Mouse (Mus musculus): ENCODE measurements around the gene Vsig10l. TPM values are rescaled to one million over a fixed set of nuclear protein-coding genes. Genes with fewer than 3 reads are reported as not detected.

The Vsig10l gene
- polyA plus RNA-seq, 1 experiment: 10.9 TPM

DNA sequence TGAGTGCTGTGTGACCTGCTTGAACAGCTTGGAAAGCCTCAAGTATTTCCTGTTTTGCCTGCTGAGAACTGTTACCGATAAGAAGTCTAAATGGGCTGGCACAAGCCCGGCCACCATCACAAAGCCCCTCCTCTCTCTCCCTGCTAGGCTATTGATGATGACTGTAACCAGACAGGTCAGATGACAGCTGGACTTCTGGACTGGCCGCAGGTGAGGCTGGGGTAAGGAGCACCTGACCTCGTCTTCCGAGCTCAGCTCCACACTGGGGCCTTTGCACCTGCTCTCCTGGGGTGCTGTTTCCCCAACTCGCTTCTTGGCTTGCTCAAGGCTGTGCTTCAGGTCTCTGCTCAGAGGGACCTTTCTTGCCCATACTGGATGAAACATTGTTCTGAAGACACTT lies 8.6 kb upstream of the Vsig10l start:
- H3K4me1 ChIP-seq (ENCODE audit: control insufficient read depth, insufficient read depth, low read length): no peaks in the 10 kb centered on the region
- no peaks in the 10 kb centered on the region for H3K27me3 ChIP-seq (ENCODE audit: control insufficient read depth, insufficient read depth, low read length)
- TF ChIP-seq CTCF (IDR thresholded peaks at IDR 0.05; ENCODE audit: control insufficient read depth, insufficient read depth, insufficient replicate concordance, low read depth, low read length) (no peak), POLR2A (IDR thresholded peaks at IDR 0.05; ENCODE audit: control insufficient read depth, low read depth, low read length) (no peak)
- no peak overlapping the region for H3K4me3 ChIP-seq (ENCODE audit: control insufficient read depth, low read depth, low read length)
- no peak overlapping the region for H3K27ac ChIP-seq (ENCODE audit: control insufficient read depth, insufficient read depth, low read depth, low read length)
- no peaks in the 10 kb centered on the region for H3K36me3 ChIP-seq (ENCODE audit: control insufficient read depth, insufficient read depth, low read length)

- H3K36me3 ChIP-seq (ENCODE audit: control insufficient read depth, insufficient read depth, low read length): no peaks in the 10 kb centered on the region
- H3K27me3 ChIP-seq (ENCODE audit: control insufficient read depth, insufficient read depth, low read length): no peaks in the 10 kb centered on the region
- H3K4me3 ChIP-seq (ENCODE audit: control insufficient read depth, low read depth, low read length): no peak overlapping the region
- no peak for TF ChIP-seq POLR2A (IDR thresholded peaks at IDR 0.05; ENCODE audit: control insufficient read depth, low read depth, low read length)
- TF ChIP-seq CTCF (IDR thresholded peaks at IDR 0.05; ENCODE audit: control insufficient read depth, insufficient read depth, insufficient replicate concordance, low read depth, low read length): no peak
- peaks cover 16% of the 10 kb centered on the region for H3K4me1 ChIP-seq (ENCODE audit: control insufficient read depth, insufficient read depth, low read length)
- no peak overlapping the region for H3K27ac ChIP-seq (ENCODE audit: control insufficient read depth, insufficient read depth, low read depth, low read length)
Observed at GRCm38 (mm10) chr7:43463976-43464375, 1.0 kb downstream of the Vsig10l start.

DNA sequence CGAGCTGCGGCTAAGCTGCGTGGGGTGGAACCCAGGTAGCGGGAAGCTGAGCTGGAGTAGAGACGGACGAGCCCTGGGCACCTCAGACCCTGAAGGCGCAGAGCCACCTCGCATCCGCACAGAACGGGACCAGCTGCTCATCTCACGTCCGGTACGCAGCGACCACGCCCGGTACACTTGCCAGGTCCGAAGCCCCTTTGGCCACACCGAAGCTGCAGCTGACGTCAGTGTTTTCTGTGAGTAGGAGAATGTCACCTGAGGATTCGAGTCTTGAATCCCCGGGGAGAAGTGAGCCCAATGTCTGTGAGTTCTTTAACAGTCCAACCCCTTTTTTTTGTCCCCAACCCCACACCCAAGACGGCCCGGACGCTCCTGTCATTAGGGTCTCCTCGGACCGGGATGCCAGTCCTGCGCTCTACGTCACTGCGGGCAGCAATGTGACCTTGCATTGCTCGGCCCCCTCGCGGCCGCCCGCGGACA lies 2.0 kb downstream of the Vsig10l start:
- TF ChIP-seq CTCF (IDR thresholded peaks at IDR 0.05; ENCODE audit: control insufficient read depth, insufficient read depth, insufficient replicate concordance, low read depth, low read length): no peak
- no peak for TF ChIP-seq POLR2A (IDR thresholded peaks at IDR 0.05; ENCODE audit: control insufficient read depth, low read depth, low read length)
- Histone ChIP-seq H3K27me3 (ENCODE audit: control insufficient read depth, insufficient read depth, low read length) (no peaks in the 10 kb centered on the region), H3K27ac (ENCODE audit: control insufficient read depth, insufficient read depth, low read depth, low read length) (no peak overlapping the region), H3K4me1 (ENCODE audit: control insufficient read depth, insufficient read depth, low read length) (peaks cover 16% of the 10 kb centered on the region), H3K36me3 (ENCODE audit: control insufficient read depth, insufficient read depth, low read length) (no peaks in the 10 kb centered on the region), H3K4me3 (ENCODE audit: control insufficient read depth, low read depth, low read length) (peak overlapping the region; percentile 81)

DNA sequence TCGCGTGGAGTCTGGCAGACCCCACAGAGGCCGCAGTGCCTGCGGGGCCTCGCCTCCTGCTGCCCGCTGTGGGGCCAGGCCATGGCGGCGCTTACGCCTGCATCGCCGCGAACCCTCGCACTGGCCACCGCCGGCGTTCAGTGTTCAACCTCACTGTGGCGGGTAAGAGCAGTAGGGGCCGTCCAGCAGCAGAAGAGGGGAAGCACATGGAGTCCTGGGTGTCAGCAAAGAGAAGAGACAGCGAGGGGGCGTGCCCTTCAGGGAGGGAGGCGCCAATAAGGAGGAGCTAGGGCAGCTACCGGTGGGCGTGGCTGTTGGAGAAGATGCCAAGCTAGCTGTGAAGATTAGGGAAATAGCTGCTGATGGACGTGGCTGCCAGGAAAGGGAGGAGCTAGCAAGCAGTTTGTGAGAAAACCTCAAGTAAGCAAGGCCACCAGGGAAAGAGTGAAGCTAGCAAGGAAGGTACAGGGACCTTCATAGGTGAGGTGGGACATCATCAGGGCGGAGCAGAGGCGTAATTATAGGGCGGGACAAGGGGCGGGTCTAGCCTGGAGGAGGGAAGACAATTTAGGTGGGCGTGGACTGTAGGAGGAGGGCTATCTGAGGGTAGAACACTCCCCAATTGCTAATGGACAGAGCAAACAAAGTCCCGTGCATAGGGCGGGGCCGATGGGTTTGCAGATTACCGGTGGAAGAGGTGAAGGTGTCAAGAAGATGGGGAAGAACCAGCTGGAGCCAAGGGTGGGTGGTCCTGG lies 2.6 kb downstream of the Vsig10l start:
- no peak overlapping the region for H3K27ac ChIP-seq (ENCODE audit: control insufficient read depth, insufficient read depth, low read depth, low read length)
- TF ChIP-seq POLR2A (IDR thresholded peaks at IDR 0.05; ENCODE audit: control insufficient read depth, low read depth, low read length): no peak
- TF ChIP-seq CTCF (IDR thresholded peaks at IDR 0.05; ENCODE audit: control insufficient read depth, insufficient read depth, insufficient replicate concordance, low read depth, low read length): no peak
- peaks cover 16% of the 10 kb centered on the region for H3K4me1 ChIP-seq (ENCODE audit: control insufficient read depth, insufficient read depth, low read length)
- no peaks in the 10 kb centered on the region for H3K36me3 ChIP-seq (ENCODE audit: control insufficient read depth, insufficient read depth, low read length)
- no peaks in the 10 kb centered on the region for H3K27me3 ChIP-seq (ENCODE audit: control insufficient read depth, insufficient read depth, low read length)
- peak overlapping the region; percentile 81 for H3K4me3 ChIP-seq (ENCODE audit: control insufficient read depth, low read depth, low read length)

DNA sequence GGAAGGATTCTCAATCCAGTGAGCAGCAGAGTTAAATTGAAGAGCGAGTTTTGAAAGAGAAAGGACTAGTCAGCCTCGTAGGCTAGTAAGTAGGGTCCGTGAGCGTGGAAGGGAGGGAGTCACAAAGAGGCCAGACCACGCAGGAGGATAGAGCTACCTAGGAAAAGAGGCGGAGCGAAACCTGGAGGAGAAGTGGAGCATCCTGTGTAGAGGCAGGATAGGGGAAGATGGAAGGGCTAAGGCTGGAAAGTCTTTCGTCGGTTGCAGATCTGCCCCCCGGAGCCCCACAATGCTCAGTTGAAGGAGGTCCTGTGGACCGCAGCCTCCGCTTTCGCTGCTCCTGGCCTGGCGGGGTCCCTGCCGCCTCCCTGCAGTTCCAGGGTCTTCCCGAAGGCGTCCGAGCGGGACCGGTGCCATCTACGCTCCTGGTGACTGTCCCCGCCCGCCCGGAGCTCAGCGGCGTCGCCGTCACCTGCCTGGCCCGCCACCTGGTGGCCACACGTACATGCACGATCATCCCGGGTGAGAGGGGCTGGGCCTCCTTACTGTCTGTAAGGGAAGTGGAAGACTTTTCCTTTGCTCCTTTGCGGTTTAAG lies 3.2 kb downstream of the Vsig10l start:
- no peaks in the 10 kb centered on the region for H3K27me3 ChIP-seq (ENCODE audit: control insufficient read depth, insufficient read depth, low read length)
- peak overlapping the region; percentile 81 for H3K4me3 ChIP-seq (ENCODE audit: control insufficient read depth, low read depth, low read length)
- no peaks in the 10 kb centered on the region for H3K36me3 ChIP-seq (ENCODE audit: control insufficient read depth, insufficient read depth, low read length)
- no peak overlapping the region for H3K27ac ChIP-seq (ENCODE audit: control insufficient read depth, insufficient read depth, low read depth, low read length)
- H3K4me1 ChIP-seq (ENCODE audit: control insufficient read depth, insufficient read depth, low read length): peaks cover 16% of the 10 kb centered on the region
- TF ChIP-seq POLR2A (IDR thresholded peaks at IDR 0.05; ENCODE audit: control insufficient read depth, low read depth, low read length) (no peak), CTCF (IDR thresholded peaks at IDR 0.05; ENCODE audit: control insufficient read depth, insufficient read depth, insufficient replicate concordance, low read depth, low read length) (peak; percentile 64)

DNA sequence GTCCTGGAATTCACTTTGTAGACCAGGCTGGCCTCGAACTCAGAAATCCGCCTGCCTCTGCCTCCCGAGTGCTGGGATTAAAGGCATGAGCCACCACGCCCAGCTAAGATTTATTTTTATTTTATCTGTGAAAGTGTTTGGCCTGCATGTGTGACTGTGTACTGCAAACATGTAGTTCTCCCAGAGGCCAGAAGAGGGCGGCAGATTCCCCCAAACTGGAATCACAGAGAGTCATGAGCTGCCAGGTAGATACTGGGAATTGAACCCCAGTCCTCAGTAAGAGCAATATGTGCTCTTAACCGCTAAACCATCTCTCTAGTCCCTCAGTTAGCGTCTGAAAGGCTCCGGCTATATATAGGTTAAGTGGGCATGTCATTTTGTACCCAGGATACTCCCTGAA lies 7.4 kb downstream of the Vsig10l start:
- Histone ChIP-seq H3K27ac (ENCODE audit: control insufficient read depth, insufficient read depth, low read depth, low read length) (no peak overlapping the region), H3K4me1 (ENCODE audit: control insufficient read depth, insufficient read depth, low read length) (peaks cover 9% of the 10 kb centered on the region), H3K36me3 (ENCODE audit: control insufficient read depth, insufficient read depth, low read length) (no peaks in the 10 kb centered on the region), H3K4me3 (ENCODE audit: control insufficient read depth, low read depth, low read length) (no peak overlapping the region), H3K27me3 (ENCODE audit: control insufficient read depth, insufficient read depth, low read length) (no peaks in the 10 kb centered on the region)
- TF ChIP-seq POLR2A (IDR thresholded peaks at IDR 0.05; ENCODE audit: control insufficient read depth, low read depth, low read length) (no peak), CTCF (IDR thresholded peaks at IDR 0.05; ENCODE audit: control insufficient read depth, insufficient read depth, insufficient replicate concordance, low read depth, low read length) (peak; percentile 52; the same call in 1 of the 2 replicates)

DNA sequence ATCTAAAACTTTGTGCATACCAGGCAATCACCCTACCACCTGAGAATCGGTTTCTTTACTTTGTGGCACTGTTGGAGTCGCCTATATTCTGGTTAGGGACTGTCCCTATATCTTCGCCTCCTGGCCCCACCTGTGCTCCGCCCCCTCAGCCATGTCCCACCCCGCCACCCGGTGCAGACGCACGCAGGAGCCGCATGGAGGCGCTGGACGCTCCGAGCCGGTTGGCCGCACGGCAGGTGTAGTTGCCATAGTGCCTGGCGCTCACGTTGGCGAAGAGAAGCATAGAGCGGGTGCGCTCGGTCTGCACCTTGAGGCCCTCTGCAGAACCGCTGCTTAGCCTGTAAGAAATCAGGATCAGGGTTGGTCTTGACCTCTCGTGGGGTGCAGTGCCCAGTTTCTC lies 12.8 kb downstream of the Vsig10l start:
- H3K4me3 ChIP-seq (ENCODE audit: control insufficient read depth, low read depth, low read length): no peak overlapping the region

More for the DNA sequence above, 12.8 kb downstream of the Vsig10l start:
- TF ChIP-seq CTCF (IDR thresholded peaks at IDR 0.05; ENCODE audit: control insufficient read depth, insufficient read depth, insufficient replicate concordance, low read depth, low read length) (no peak), POLR2A (IDR thresholded peaks at IDR 0.05; ENCODE audit: control insufficient read depth, low read depth, low read length) (no peak)
- peaks cover 6% of the 10 kb centered on the region for H3K4me1 ChIP-seq (ENCODE audit: control insufficient read depth, insufficient read depth, low read length)
- H3K27ac ChIP-seq (ENCODE audit: control insufficient read depth, insufficient read depth, low read depth, low read length): no peak overlapping the region
- H3K36me3 ChIP-seq (ENCODE audit: control insufficient read depth, insufficient read depth, low read length): no peaks in the 10 kb centered on the region
- no peaks in the 10 kb centered on the region for H3K27me3 ChIP-seq (ENCODE audit: control insufficient read depth, insufficient read depth, low read length)

All from testis, adult 2 months (tissue).